Mouse (Mus musculus) neural tube, embryonic 14.5 days (tissue): ENCODE results near the gene Pdpr. TPM values are rescaled to one million over a fixed set of nuclear protein-coding genes. Genes with fewer than 3 reads are reported as not detected.
"Not testable (repeated sequence)": the region's sequence is repeated elsewhere in the genome, so short reads cannot be mapped to it uniquely, and the experiment has no call there.

ENCODE experiments used
- ATAC-seq: fragments of 200-750 bp; cut with Nextera tagmentation; 2 replicates; pipeline ENCODE4 v1.8.0; 2017; ENCODE audit warnings: low read depth, mild to moderate bottlenecking, moderate TSS enrichment, moderate library complexity
- H3K27ac ChIP-seq: fragments of 300-500 bp; sonication (generic); 2 replicates; pipeline ENCODE4 v1.5.1; 2014; ENCODE audit warnings: low read depth, mild to moderate bottlenecking, control low read depth, low read length, moderate library complexity, mixed read lengths
- H3K27me3 ChIP-seq: fragments of 300-500 bp; sonication (generic); 2 replicates; pipeline ENCODE4 v1.6.1; 2014; ENCODE audit warnings: low read length; ENCODE audit not compliant: control insufficient read depth, insufficient read depth
- H3K36me3 ChIP-seq: fragments of 300-500 bp; sonication (generic); 2 replicates; pipeline ENCODE4 v1.6.1; 2014; ENCODE audit warnings: low read length, mixed read lengths; ENCODE audit not compliant: control insufficient read depth, insufficient read depth
- H3K4me1 ChIP-seq: fragments of 300-500 bp; sonication (generic); 2 replicates; pipeline ENCODE4 v1.6.1; 2014; ENCODE audit warnings: low read length; ENCODE audit not compliant: control insufficient read depth, insufficient read depth
- H3K4me2 ChIP-seq: fragments of 300-500 bp; sonication (generic); 2 replicates; pipeline ENCODE4 v1.6.1; 2014; ENCODE audit warnings: mild to moderate bottlenecking, low read depth, low read length, control low read depth
- H3K4me3 ChIP-seq: fragments of 300-500 bp; sonication (generic); 2 replicates; pipeline ENCODE4 v1.5.1; 2014; ENCODE audit warnings: low read depth, low read length, control low read depth, mixed read lengths
- H3K9ac ChIP-seq: fragments of 300-500 bp; sonication (generic); replicated peaks from 2 replicates; pipeline ENCODE4 v1.6.1; 2014; ENCODE audit warnings: low read depth, mild to moderate bottlenecking, control low read depth, low read length, mixed read lengths
- H3K9me3 ChIP-seq: fragments of 300-500 bp; sonication (generic); 2 replicates; pipeline ENCODE4 v1.6.1; 2016; ENCODE audit warnings: low read length; ENCODE audit not compliant: control insufficient read depth
- WGBS: fragments of 180-500 bp; shearing (Covaris S2); extraction: QIAGEN DNeasy Blood & Tissue Kit; methylation state at CpG from one replicate; pipeline ENCODE4 v1.1.7; 2014; 5-methylcytosine and 5-hydroxymethylcytosine counted together
- polyA plus RNA-seq: library from polyadenylated mRNA; unstranded; fragments of >200 nt; fragmentation: Nextera tagmentation; extraction: Ambion mirVana; gene quantifications from 2 replicates; pipeline ENCODE4 v1.2.1, GENCODE M21; 2014

The Pdpr gene
- polyA plus RNA-seq, 1 experiment from 2014 or later, result 8.7 TPM

GRCm38 (mm10) chr8:111130756-111131155, 36.3 kb downstream of the Pdpr start:
- Histone ChIP-seq H3K4me2 (no peak overlapping the region), H3K36me3 (peaks cover 57% of the 10 kb centered on the region), H3K9ac (no peak overlapping the region), H3K9me3 (no peaks in the 10 kb centered on the region), H3K4me1 (no peaks in the 10 kb centered on the region), H3K27ac (no peak overlapping the region), H3K4me3 (no peak overlapping the region), H3K27me3 (no peaks in the 10 kb centered on the region)
- 95% methylated on average over 2 of the region's 2 CpGs for WGBS
- no peak for ATAC-seq

GRCm38 (mm10) chr8:111142521-111142920, 48.1 kb downstream of the Pdpr start:
- Histone ChIP-seq H3K27me3 (no peaks in the 10 kb centered on the region), H3K4me3 (no peak overlapping the region), H3K4me1 (0 out of 2 replicates have a peak, but pooled peaks cover 6% of the 10 kb centered on the region), H3K36me3 (peaks cover 9% of the 10 kb centered on the region), H3K9ac (no peak overlapping the region), H3K27ac (no peak overlapping the region), H3K9me3 (no peaks in the 10 kb centered on the region), H3K4me2 (no peak overlapping the region)
- no peak for ATAC-seq

- Histone ChIP-seq H3K4me3 (peak overlapping the region; percentile 57), H3K4me2 (peak overlapping the region; percentile 73), H3K9ac (peak overlapping the region; percentile 55)
- H3K4me1 ChIP-seq, H3K27me3 ChIP-seq, H3K27ac ChIP-seq, H3K36me3 ChIP-seq, H3K9me3 ChIP-seq: not testable (repeated sequence)
- ATAC-seq, result peak; percentile 67
- under 1% methylated on average over 40 of the region's 63 CpGs for WGBS
Measured at GRCm38 (mm10) chr8:111144901-111145459, 50.5 kb downstream of the Pdpr start.

GRCm38 (mm10) chr8:111145460-111146012, 51.1 kb downstream of the Pdpr start:
- WGBS, result under 1% methylated on average over 74 of the region's 74 CpGs

GRCm38 (mm10) chr8:111155721-111156436, 61.4 kb downstream of the Pdpr start:
- no peak overlapping the region for H3K4me2 ChIP-seq
- H3K9ac ChIP-seq, result no peak overlapping the region
- 92% methylated on average over 8 of the region's 8 CpGs for WGBS
- H3K4me3 ChIP-seq, result no peak overlapping the region
- peaks cover 59% of the 10 kb centered on the region for H3K36me3 ChIP-seq
- no peaks in the 10 kb centered on the region for H3K4me1 ChIP-seq
- no peaks in the 10 kb centered on the region for H3K9me3 ChIP-seq
- no peaks in the 10 kb centered on the region for H3K27me3 ChIP-seq
- no peak overlapping the region for H3K27ac ChIP-seq
- no peak for ATAC-seq

More at GRCm38 (mm10) chr8:111145460-111146012, 51.1 kb downstream of the Pdpr start:
- peak overlapping the region; percentile 63 for H3K9ac ChIP-seq
- ATAC-seq, result peak; percentile 94
- peak overlapping the region; percentile 75 for H3K4me2 ChIP-seq
- not testable (repeated sequence) for H3K4me1 ChIP-seq, H3K27me3 ChIP-seq, H3K9me3 ChIP-seq, H3K36me3 ChIP-seq
- H3K27ac ChIP-seq, result peak overlapping the region; percentile 44; the same call in 1 of the 2 replicates
- peak overlapping the region; percentile 57 for H3K4me3 ChIP-seq

GRCm38 (mm10) chr8:111157617-111158016, 63.2 kb downstream of the Pdpr start:
- H3K27ac ChIP-seq, result no peak overlapping the region
- 49% methylated on average over 14 of the region's 14 CpGs for WGBS
- no peaks in the 10 kb centered on the region for H3K4me1 ChIP-seq
- no peaks in the 10 kb centered on the region for H3K9me3 ChIP-seq
- H3K9ac ChIP-seq, result no peak overlapping the region
- H3K4me3 ChIP-seq, result no peak overlapping the region
- H3K4me2 ChIP-seq, result no peak overlapping the region
- ATAC-seq, result no peak
- H3K27me3 ChIP-seq, result no peaks in the 10 kb centered on the region
- H3K36me3 ChIP-seq, result peaks cover 73% of the 10 kb centered on the region

- Histone ChIP-seq H3K27ac (no peak overlapping the region), H3K4me2 (no peak overlapping the region), H3K4me1 (no peaks in the 10 kb centered on the region), H3K36me3 (peaks cover 60% of the 10 kb centered on the region), H3K9me3 (no peaks in the 10 kb centered on the region), H3K9ac (no peak overlapping the region), H3K27me3 (no peaks in the 10 kb centered on the region), H3K4me3 (no peak overlapping the region)
- ATAC-seq, result no peak
- 77% methylated on average over 5 of the region's 5 CpGs for WGBS
Measured at GRCm38 (mm10) chr8:111171661-111172060, 77.2 kb downstream of the Pdpr start.

- Histone ChIP-seq H3K4me2 (no peak overlapping the region), H3K36me3 (peaks cover 38% of the 10 kb centered on the region), H3K4me1 (no peaks in the 10 kb centered on the region), H3K27ac (no peak overlapping the region), H3K27me3 (no peaks in the 10 kb centered on the region), H3K9me3 (no peaks in the 10 kb centered on the region), H3K4me3 (no peak overlapping the region), H3K9ac (no peak overlapping the region)
- WGBS, result 69% methylated on average over 4 of the region's 4 CpGs
- ATAC-seq, result no peak
Measured at GRCm38 (mm10) chr8:111185472-111185947, 91.1 kb downstream of the Pdpr start.
